Mouse (Mus musculus) left cerebral cortex, adult 2 months (tissue): ENCODE results near the gene Smug1. TPM values are rescaled to one million over a fixed set of nuclear protein-coding genes. Genes with fewer than 3 reads are reported as not detected.

Source experiments
- DNase-seq, 2 experiments: peaks; one replicate each; pipeline ENCODE4 v3.0.0; 2021 to 2022; ENCODE audit warnings: low spot score in 2 of 2, mixed read lengths in 1 of 2; ENCODE audit errors: extremely low spot score in 1 of 2
- H3K27ac ChIP-seq: fragments of 200-600 bp; 2 replicates; pipeline ENCODE4 v1.8.1; 2022
- H3K4me3 ChIP-seq: fragments of 200-600 bp; 2 replicates; pipeline ENCODE4 v1.8.1; 2022
- CTCF ChIP-seq: fragments of 200-600 bp; IDR thresholded peaks from 2 replicates; pipeline ENCODE4 v1.8.1; 2022; ENCODE audit warnings: antibody characterized with exemption, mild to moderate bottlenecking, moderate library complexity
- intact Hi-C: fragments of 180-260 bp; cut with DNase I; formaldehyde crosslinking; loops from one replicate; pipeline ENCODE4 v1.15.1; 2025
- long read RNA-seq, 2 experiments: library from polyadenylated mRNA; stranded (forward); transcript quantifications; one replicate each; pipeline ENCODE4 v2.0.0; 2021; ENCODE audit warnings: borderline mapping rate in 2 of 2
- total RNA-seq, 2 experiments: library from RNA; stranded (reverse); gene quantifications; 2 replicates each; pipeline ENCODE4 v1.2.3; 2021

Smug1 gene
- total RNA-seq: 10 to 100 TPM; 20.7 to 23.2 TPM
- long read RNA-seq, experiment 1, partial matches to known transcripts: 18 of 25 reads
- long read RNA-seq, experiment 1, other reads (novel, unspliced or antisense): 4 of 25 reads
- long read RNA-seq, experiment 2, transcript Smug1-206 (3 exons, 491 nt): major isoform, 5 of 21 reads
- long read RNA-seq, experiment 2, partial matches to known transcripts: 12 of 21 reads
- long read RNA-seq, experiment 2, other reads (novel, unspliced or antisense): 4 of 21 reads

DNA sequence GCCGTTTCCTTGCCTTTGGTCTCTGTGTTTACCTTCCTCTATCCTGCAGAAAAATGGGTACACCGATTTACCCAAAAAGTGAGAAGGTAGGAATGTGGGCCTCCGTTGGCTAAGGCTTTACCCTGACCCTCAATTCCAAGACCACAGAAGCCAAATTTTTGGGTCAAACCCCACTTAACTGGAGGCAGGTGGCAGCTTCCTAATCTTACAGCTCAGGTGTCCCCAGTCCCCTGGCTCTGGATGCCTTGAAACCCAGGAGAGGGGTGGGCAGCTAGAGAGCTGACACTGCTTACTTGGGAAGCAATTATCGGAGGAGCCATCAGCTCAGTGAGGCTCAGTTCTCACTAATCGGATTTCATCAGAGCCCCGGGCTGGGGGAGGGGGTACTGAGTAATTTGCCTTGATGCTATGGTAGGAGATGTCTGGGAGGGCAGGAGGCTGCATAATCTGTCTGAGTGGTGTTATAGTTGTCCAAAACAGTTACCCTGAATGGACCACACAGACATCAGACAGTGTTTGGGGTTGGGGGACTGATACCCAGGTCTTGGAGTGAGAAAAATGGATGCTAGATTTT, at the start of gene Smug1:
Gene Smug1 (minus strand): TSS at position 51 of the 574 bp plus-strand sequence.
- intact Hi-C loops: no loop called here
- no peak within 1 kb of the TSS for H3K27ac ChIP-seq
- no peak for DNase-seq
- no peak for TF ChIP-seq CTCF
- H3K4me3 ChIP-seq: no peak within 1 kb of the TSS

GRCm38 (mm10) chr15:103216052-103216451, 49.2 kb upstream of the Smug1 start:
- no peak for TF ChIP-seq CTCF
- intact Hi-C loops: no loop called here
- DNase-seq: no peak
- Histone ChIP-seq H3K4me3 (no peak overlapping the region), H3K27ac (peak overlapping the region; percentile 85; the same call in 1 of the 2 replicates)

- Histone ChIP-seq H3K27ac (peak overlapping the region; percentile 85), H3K4me3 (peak overlapping the region; percentile 53)
- DNase-seq: peak; percentile 89
- intact Hi-C loops: loop anchor here (2.0 kb wide), 1 partner anchor 24 kb away; the partner anchor contains the start of gene Cbx5
- no peak for TF ChIP-seq CTCF
Measured at GRCm38 (mm10) chr15:103214971-103215907, 48.3 kb upstream of the Smug1 start.

DNA sequence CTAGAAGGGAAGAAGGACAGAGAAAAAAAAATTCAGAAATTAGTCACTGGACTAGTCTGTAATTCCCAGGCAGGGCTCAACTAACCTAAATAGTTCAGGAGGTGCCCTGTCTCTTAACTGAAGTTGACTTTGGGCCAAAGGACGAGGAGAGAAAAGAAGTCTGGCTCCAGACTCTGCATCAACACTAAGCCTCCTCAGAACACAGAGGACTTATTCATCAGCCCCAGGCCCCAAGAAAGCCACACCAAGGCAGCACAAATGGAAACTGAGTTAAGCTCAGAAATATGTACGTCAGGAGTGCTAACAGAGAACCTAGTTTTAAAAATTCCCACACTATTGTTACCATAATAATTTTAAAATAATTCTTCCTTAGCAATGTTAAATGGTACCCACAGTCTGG, 47.3 kb upstream of the Smug1 start:
- peak overlapping the region; percentile 85; the same call in 1 of the 2 replicates for H3K27ac ChIP-seq
- peak overlapping the region; percentile 53 for H3K4me3 ChIP-seq
- intact Hi-C loops: loop anchor here (2.0 kb wide), 1 partner anchor 25 kb away; the partner anchor contains the start of gene Cbx5
- no peak for TF ChIP-seq CTCF
- DNase-seq: no peak

DNA sequence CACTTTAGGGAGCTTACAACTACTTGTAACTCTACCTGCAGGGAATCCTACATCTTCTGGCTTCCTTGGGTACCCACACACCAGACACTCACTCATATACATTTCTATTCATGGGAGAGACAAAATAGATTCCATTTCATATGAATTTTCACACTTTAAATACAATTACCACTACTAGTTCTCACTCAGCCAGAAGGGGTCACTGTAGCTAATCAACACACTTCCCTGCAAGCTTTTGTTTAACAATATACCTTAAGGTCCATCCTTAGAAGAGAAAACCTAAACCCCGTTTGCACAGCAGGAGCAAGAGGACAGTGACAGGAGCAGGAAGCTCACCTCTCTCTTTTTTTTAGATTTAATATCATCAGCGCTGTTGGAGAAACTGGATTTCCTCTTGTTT, 38.3 kb upstream of the Smug1 start:
- DNase-seq: no peak
- Histone ChIP-seq H3K27ac (no peak overlapping the region), H3K4me3 (no peak overlapping the region)
- peak; percentile 52 for TF ChIP-seq CTCF
- intact Hi-C loops: no loop called here

GRCm38 (mm10) chr15:103202088-103202793, 35.3 kb upstream of the Smug1 start:
- H3K27ac ChIP-seq: peak overlapping the region; percentile 25; the same call in 1 of the 2 replicates
- intact Hi-C loops: no loop called here

DNA sequence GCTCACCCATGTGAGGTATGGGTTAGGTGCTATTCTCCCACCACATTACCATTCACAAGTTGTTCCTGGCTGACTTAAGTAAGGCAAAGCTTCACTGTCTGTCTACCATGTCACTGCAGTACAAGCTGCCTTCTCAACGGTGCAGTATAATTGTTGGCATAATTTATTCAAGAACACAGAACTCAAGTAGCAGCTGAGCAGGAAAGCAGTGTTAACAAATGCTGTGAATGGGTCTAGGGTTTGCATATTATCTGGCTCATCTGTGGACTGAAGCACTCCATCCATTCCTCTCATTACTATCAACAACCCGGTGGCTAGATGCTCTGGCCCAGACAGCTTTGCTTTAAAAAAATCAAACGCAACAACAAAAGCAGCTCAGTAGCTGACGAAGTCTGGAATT, 30.9 kb upstream of the Smug1 start:
- Histone ChIP-seq H3K4me3 (no peak overlapping the region), H3K27ac (no peak overlapping the region)
- no peak for DNase-seq
- no peak for TF ChIP-seq CTCF
- intact Hi-C loops: no loop called here

More at GRCm38 (mm10) chr15:103202088-103202793, 35.3 kb upstream of the Smug1 start:
- no peak overlapping the region for H3K4me3 ChIP-seq
- DNase-seq: no peak
- TF ChIP-seq CTCF: no peak

DNA sequence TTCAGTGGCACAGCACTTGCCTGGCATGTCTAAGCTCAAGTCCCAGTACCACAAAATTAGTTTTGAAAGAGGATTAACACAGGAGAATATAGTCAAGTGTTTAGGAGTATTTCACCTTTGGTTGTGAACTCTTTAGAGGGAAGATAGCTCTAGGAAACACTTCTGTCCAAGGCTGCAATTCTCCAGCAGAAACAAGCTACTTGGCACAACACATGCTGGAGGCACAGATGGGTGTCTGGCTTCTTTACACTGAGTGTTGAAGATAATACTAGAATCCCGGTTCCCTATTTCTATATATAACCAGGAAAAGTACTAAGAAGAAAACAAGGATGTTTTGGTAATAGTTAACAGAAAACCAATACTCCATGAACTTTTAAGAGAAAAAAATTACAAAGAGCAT, 29.9 kb upstream of the Smug1 start:
- intact Hi-C loops: no loop called here
- no peak for DNase-seq
- Histone ChIP-seq H3K27ac (no peak overlapping the region), H3K4me3 (no peak overlapping the region)
- no peak for TF ChIP-seq CTCF

GRCm38 (mm10) chr15:103193606-103194005, 26.7 kb upstream of the Smug1 start:
- TF ChIP-seq CTCF: no peak
- intact Hi-C loops: no loop called here
- H3K27ac ChIP-seq: no peak overlapping the region
- DNase-seq: no peak
- H3K4me3 ChIP-seq: no peak overlapping the region

DNA sequence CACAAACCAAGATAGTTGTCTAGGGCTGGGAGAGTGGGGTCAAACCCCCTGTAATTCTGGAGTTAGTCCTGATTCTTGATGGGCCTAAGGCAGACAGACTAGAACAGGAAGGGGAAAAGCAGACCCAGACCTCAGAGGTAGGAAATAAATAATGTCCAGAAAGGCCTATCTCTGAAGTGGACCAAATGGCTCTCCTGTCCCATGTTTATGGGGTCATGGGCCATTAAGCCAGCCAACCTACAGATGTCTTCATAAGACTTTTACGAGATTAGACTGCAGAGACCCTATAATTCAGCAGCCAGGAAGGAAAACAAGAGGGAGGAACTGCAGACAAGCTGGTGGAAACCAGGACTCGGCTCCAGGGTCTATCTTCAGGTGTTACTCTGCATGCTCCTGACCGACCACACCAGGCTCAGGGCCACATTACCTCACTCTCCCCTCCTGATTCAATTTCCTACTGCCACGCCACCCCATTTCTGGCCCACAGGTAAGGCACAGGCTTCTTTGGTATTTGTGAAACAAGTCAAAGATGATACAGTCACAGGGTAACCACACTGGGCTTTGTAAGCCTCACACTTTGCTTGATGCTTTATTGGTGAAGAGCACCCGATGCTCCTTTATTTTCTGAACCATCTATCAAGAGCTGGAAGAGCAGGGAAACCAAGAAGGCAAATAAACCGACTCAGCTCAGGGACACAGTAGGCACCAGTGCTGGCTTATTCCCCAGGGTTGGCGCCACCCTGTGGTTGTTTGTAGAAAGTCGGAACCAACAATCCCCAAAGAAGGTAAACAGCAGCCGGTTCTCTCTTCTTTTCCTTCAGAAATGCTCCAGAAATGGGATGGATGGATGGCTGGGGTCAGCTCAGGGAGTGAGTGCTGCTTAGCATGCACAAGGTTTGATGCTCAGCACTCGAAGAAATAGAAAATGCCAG, 23.9 kb upstream of the Smug1 start:
- intact Hi-C loops: no loop called here
- H3K27ac ChIP-seq: no peak overlapping the region
- DNase-seq: peak in 1 of 2 experiments; percentile 46
- peak; percentile 78 for TF ChIP-seq CTCF
- no peak overlapping the region for H3K4me3 ChIP-seq

GRCm38 (mm10) chr15:103190083-103190482, 23.2 kb upstream of the Smug1 start:
- intact Hi-C loops: no loop called here
- Histone ChIP-seq H3K4me3 (no peak overlapping the region), H3K27ac (no peak overlapping the region)
- TF ChIP-seq CTCF: no peak
- no peak for DNase-seq
